Mouse (Mus musculus): ENCODE results near the gene Akap3. TPM values are rescaled to one million over a fixed set of nuclear protein-coding genes. Genes with fewer than 3 reads are reported as not detected.

Akap3 gene
- total and polyA plus RNA-seq, 3 experiments: not detected

DNA sequence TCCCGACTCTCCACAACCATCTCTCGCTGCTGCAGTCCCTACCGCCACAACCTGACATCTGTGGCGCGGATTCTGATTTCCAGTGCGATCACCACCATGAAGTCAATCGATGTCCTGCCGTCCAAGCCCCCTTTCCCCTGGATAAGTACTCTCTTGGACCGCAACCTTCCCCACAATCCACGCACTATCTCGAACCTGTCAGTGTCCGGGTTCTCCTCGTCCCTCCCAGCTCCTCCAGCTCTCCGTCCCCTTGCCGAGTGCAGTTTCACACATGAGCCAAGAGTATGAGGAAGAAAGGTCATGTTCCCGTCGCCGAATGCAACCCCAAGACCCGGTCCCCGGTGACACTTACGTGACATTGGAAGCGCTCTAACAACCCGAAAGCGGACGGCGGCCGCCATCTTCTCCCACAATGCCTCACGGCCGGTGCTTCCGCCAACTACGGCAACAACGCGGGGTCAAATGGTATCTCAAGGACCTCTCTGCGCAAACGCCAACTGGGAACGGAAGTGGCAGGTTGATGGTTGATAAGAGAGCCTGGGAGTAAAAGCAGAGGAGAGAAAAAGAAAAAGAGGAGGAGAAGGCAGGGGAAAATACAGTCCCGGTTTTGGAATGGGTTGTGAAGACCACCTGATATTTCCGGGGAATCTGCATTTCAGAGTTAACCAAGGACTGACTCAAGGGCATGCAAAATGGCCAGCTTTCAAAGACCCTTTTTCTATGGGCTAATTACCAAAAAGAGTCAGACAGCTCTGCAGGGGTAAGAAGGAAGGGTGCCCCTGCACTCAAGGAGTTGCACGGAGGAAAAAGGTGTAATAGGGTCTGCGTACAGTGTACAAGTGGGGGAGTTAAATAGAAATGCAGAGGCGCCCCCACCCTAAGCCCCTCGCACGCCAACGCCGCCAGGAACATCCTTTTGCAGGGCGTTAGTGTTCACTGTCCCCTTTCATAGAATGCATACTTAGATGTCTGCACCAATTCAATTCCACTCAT is 3.9 kb upstream of the Akap3 start, which contains the start of gene Ndufa9 (continued):
- TF ChIP-seq NRF1 (IDR thresholded peaks at IDR 0.05; ENCODE audit: insufficient read depth, low read depth, low read length, poor library complexity, severe bottlenecking) (peak; percentile 84), ZKSCAN1 (IDR thresholded peaks at IDR 0.05; ENCODE audit: low read depth, low read length) (no peak; the same call in 1 of the 2 replicates), ZMIZ1 (IDR thresholded peaks at IDR 0.05; ENCODE audit: low read depth, low read length) (peak; percentile 49; the same call in 1 of the 2 replicates), TBP (IDR thresholded peaks at IDR 0.05; ENCODE audit: low read depth, low read length) (peak; percentile 90), MAZ (IDR thresholded peaks at IDR 0.05; ENCODE audit: low read depth, low read length) (peak; percentile 48; the same call in 1 of the 2 replicates)

DNA sequence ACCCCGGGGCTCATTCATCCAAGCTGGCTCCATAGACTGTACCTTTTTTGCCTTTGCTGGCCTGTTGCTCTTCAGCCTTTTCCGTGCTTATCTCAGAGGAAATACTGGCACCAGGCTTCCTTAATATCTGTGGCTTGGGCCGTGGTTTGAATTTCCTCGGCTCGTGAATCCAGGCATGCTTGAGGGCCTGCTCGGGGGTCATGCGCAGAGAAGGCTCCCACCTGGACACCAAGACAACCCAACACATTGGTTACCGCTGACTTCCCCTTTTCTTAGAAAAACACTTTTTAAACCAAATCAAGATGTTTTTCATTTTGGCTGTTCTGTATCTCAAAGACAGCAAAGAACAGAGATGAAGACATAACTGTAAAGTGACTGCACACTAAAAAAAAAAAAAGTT is 24.2 kb downstream of the Akap3 start:
- no peaks in the 10 kb centered on the region for H3K79me2 ChIP-seq (ENCODE audit: control insufficient read depth, insufficient read depth, low read length, poor library complexity)
- no peak for DNase-seq (ENCODE audit: low read depth, low spot score)
- H3K27ac ChIP-seq (ENCODE audit: control insufficient read depth, low read depth, low read length): no peak overlapping the region
- TF ChIP-seq GABPA (IDR thresholded peaks at IDR 0.05; ENCODE audit: low read depth, low read length) (no peak), POLR2AphosphoS5 (IDR thresholded peaks at IDR 0.05; ENCODE audit: borderline replicate concordance, low read depth, low read length) (no peak), CHD1 (IDR thresholded peaks at IDR 0.05; ENCODE audit: low read depth, low read length) (no peak), MEF2A (IDR thresholded peaks at IDR 0.05; ENCODE audit: extremely low read depth, insufficient replicate concordance, low read depth, low read length, poor library complexity, severe bottlenecking) (no peak), MYC (IDR thresholded peaks at IDR 0.05; ENCODE audit: low read depth, low read length) (no peak), ELF1 (IDR thresholded peaks at IDR 0.05; ENCODE audit: low read depth, low read length) (no peak)
- no peaks in the 10 kb centered on the region for H3K9me3 ChIP-seq (replicated peaks; ENCODE audit: insufficient read depth, low read length)
- H3K27me3 ChIP-seq (ENCODE audit: control insufficient read depth in 1 of 2, insufficient read depth in 2 of 2, low read length in 2 of 2): no peaks in the 10 kb centered on the region
- H3K9ac ChIP-seq (ENCODE audit: control insufficient read depth, low read depth, low read length, poor library complexity, severe bottlenecking): no peak overlapping the region
- H3K4me1 ChIP-seq (ENCODE audit: control insufficient read depth in 1 of 2, insufficient read depth in 2 of 2, low read length in 2 of 2): no peaks in the 10 kb centered on the region
- no peaks in the 10 kb centered on the region for H3K36me3 ChIP-seq (ENCODE audit: control insufficient read depth in 1 of 2, insufficient read depth in 2 of 2, low read length in 2 of 2)
- H3K4me3 ChIP-seq (ENCODE audit: control insufficient read depth in 1 of 2, insufficient read depth in 1 of 2, low read depth in 2 of 2, low read length in 2 of 2): no peak overlapping the region

DNA sequence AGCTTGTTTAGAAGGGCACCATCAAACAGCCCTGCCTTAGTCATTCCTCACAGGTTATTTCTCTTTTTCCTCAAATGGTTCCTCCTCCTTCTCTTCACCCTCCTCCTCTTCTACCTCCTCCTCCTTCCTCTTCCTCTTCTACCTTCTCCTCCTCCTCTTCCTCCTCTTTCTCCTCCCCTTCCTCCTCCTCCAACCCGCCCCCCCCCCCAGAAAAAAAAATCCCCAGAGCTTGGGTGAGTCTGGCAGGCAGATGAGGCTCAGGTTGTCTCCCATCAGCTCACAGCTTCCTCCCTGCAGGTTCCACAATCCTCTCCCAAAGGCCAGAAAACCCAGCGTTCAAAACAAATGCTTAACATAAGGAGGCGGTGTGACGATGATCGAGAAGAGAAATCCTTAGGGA is 54.5 kb downstream of the Akap3 start:
- DNase-seq (ENCODE audit: low read depth, low spot score): no peak
- H3K27me3 ChIP-seq (ENCODE audit: control insufficient read depth in 1 of 2, insufficient read depth in 2 of 2, low read length in 2 of 2): no peaks in the 10 kb centered on the region
- no peaks in the 10 kb centered on the region for H3K4me1 ChIP-seq (ENCODE audit: control insufficient read depth in 1 of 2, insufficient read depth in 2 of 2, low read length in 2 of 2)
- no peak overlapping the region for H3K9ac ChIP-seq (ENCODE audit: control insufficient read depth, low read depth, low read length, poor library complexity, severe bottlenecking)
- H3K36me3 ChIP-seq (ENCODE audit: control insufficient read depth in 1 of 2, insufficient read depth in 2 of 2, low read length in 2 of 2): no peaks in the 10 kb centered on the region
- TF ChIP-seq RAD21 (IDR thresholded peaks at IDR 0.05; ENCODE audit: low read depth, low read length) (no peak), TAL1 (IDR thresholded peaks at IDR 0.05; ENCODE audit: low read length) (no peak), CHD1 (IDR thresholded peaks at IDR 0.05; ENCODE audit: low read depth, low read length) (no peak)
- H3K79me2 ChIP-seq (ENCODE audit: control insufficient read depth, insufficient read depth, low read length, poor library complexity): no peaks in the 10 kb centered on the region
- H3K9me3 ChIP-seq (replicated peaks; ENCODE audit: insufficient read depth, low read length): no peaks in the 10 kb centered on the region
- H3K4me3 ChIP-seq (ENCODE audit: control insufficient read depth in 1 of 2, insufficient read depth in 1 of 2, low read depth in 2 of 2, low read length in 2 of 2): no peak overlapping the region
- H3K27ac ChIP-seq (ENCODE audit: control insufficient read depth, low read depth, low read length): no peak overlapping the region
